Mouse (Mus musculus): ENCODE data around the gene Trappc6b.

DNA sequence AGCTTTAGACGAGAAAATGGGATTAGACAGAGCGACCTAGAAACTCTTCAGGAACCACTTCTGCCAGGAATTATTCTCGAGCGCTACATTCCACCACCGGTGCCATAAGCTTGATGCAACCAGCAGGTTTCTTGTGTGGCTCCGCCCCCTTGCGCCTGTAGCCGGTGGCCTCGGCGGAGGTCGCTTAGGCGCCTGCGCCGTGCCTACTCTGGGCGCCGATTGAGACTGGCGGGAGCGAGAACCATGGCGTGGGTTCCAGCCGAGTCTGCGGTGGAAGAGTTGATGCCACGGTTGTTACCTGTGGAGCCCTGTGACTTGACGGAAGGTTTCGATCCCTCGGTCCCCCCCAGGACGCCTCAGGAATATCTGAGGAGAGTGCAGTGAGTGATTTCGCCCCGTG is 48.0 kb downstream of the Trappc6b start, which contains the start of gene Gemin2:
- peak; percentile 26; the same call in 1 of the 2 replicates for TF ChIP-seq CTCF (IDR thresholded peaks at IDR 0.05; ENCODE audit: extremely low read depth, insufficient read length, insufficient replicate concordance, low read depth, low read length)
- peak; percentile 70 for TF ChIP-seq POLR2A (IDR thresholded peaks at IDR 0.05; ENCODE audit: low read depth, low read length)

Measured in small intestine, adult 2 months (tissue).